Mouse (Mus musculus) forebrain, postnatal 0 days (tissue): Measurements from ENCODE around the gene Acsm3. TPM values are rescaled to one million over a fixed set of nuclear protein-coding genes. Genes with fewer than 3 reads are reported as not detected.

Experiments
- ATAC-seq: fragments of 200-750 bp; cut with Nextera tagmentation; 2 replicates; pipeline ENCODE4 v1.8.0; 2017; ENCODE audit warnings: mild to moderate bottlenecking, moderate library complexity
- DNase-seq: peaks from one replicate; pipeline ENCODE4 v3.0.0-alpha.2; 2015
- H3K27ac ChIP-seq: fragments of 300-500 bp; sonication (generic); 2 replicates; pipeline ENCODE4 v1.5.1; 2014; ENCODE audit warnings: low read depth, mild to moderate bottlenecking, antibody characterized with exemption, low read length, moderate library complexity, mixed read lengths
- H3K27me3 ChIP-seq: fragments of 300-500 bp; sonication (generic); 2 replicates; pipeline ENCODE4 v1.6.1; 2014; ENCODE audit warnings: mild to moderate bottlenecking, low read length, mixed read lengths; ENCODE audit not compliant: insufficient read depth
- H3K36me3 ChIP-seq: fragments of 300-500 bp; sonication (generic); 2 replicates; pipeline ENCODE4 v1.6.1; 2014; ENCODE audit warnings: mild to moderate bottlenecking, moderate library complexity; ENCODE audit not compliant: insufficient read depth
- H3K4me1 ChIP-seq: fragments of 300-500 bp; sonication (generic); 2 replicates; pipeline ENCODE4 v1.6.1; 2014; ENCODE audit warnings: antibody characterized with exemption; ENCODE audit not compliant: insufficient read depth
- H3K4me2 ChIP-seq: fragments of 300-500 bp; sonication (generic); 2 replicates; pipeline ENCODE4 v1.6.1; 2014; ENCODE audit warnings: low read depth, mild to moderate bottlenecking, moderate library complexity
- H3K4me3 ChIP-seq: fragments of 300-500 bp; sonication (generic); 2 replicates; pipeline ENCODE4 v1.5.1; 2014; ENCODE audit warnings: low read depth, low read length, mixed read lengths
- H3K9ac ChIP-seq: fragments of 300-500 bp; sonication (generic); 2 replicates; pipeline ENCODE4 v1.6.1; 2014; ENCODE audit warnings: mild to moderate bottlenecking
- H3K9me3 ChIP-seq: fragments of 300-500 bp; sonication (generic); 2 replicates; pipeline ENCODE4 v1.6.1; 2016; ENCODE audit warnings: low read length
- CTCF ChIP-seq: sonication (generic); IDR thresholded peaks from 2 replicates; pipeline ENCODE4 v1.5.1; 2016; ENCODE audit warnings: antibody characterized with exemption, control low read depth, low read depth
- WGBS: fragments of 180-500 bp; shearing (Covaris S2); extraction: QIAGEN DNeasy Blood & Tissue Kit; methylation state at CpG from one replicate; pipeline ENCODE4 v1.1.7; 2014; 5-methylcytosine and 5-hydroxymethylcytosine counted together
- polyA plus RNA-seq: library from polyadenylated mRNA; unstranded; fragments of >200 nt; fragmentation: Nextera tagmentation; extraction: Ambion mirVana; gene quantifications from 2 replicates; pipeline ENCODE4 v1.2.1, GENCODE M21; 2015
- total RNA-seq: library from RNA; depleted of rRNA; stranded (reverse); fragments of >200 nt; gene quantifications from 2 replicates; pipeline ENCODE4 v1.2.3, GENCODE M21; 2014; rRNA removed

Gene Acsm3
- total and polyA plus RNA-seq, 2 experiments from 2014 or later, result 0.14 TPM; not detected in 1

DNA sequence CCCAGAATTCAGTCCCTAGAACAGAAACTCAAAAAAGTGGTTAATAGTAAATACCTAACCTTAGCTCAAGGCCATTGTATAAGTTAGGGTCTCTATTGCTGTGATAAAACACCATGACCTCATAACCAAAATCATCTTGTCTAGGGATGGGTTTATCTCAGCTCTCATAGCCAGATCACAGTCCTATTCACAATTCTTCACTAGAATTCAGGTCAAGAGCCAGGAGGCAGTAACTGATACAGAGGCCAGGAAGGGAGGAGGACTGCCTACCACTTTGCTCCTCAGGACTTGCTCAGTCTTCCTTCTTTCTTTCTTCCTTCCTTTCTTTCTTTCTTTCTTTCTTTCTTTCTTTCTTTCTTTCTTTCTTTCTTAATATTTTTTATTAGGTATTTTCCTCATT, 34.6 kb downstream of the Acsm3 start:
- H3K4me2 ChIP-seq, result peak overlapping the region; percentile 4; the same call in 1 of the 2 replicates
- DNase-seq (no peak), ATAC-seq (no peak)
- no peak for TF ChIP-seq CTCF
- no peak overlapping the region for H3K4me3 ChIP-seq
- no peak overlapping the region for H3K9ac ChIP-seq
- no peak overlapping the region for H3K27ac ChIP-seq
- no peaks in the 10 kb centered on the region for H3K27me3 ChIP-seq
- H3K4me1 ChIP-seq, result no peaks in the 10 kb centered on the region; the same call in 1 of the 2 replicates
- no peaks in the 10 kb centered on the region for H3K36me3 ChIP-seq
- no peaks in the 10 kb centered on the region for H3K9me3 ChIP-seq

DNA sequence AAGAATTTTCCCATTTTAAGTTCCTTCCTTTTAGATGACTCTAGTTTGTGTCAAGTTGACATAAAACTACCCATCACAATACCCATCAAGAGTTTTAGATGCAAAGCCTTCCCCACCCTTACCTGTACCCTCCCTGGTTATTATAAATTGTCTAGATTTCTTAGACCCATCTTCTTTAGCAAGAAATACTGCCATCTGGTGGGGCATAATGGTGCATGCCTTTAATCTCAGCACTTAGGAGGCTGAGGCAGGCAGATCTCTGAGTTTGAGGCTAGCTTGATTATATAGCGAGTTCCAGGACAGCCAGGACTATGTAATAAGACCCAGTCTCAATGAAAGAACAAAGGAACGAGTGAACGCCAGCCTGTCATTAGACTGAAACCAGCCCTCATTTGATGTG, 39.8 kb downstream of the Acsm3 start:
- no peak overlapping the region for H3K27ac ChIP-seq
- no peak overlapping the region for H3K4me3 ChIP-seq
- peak; percentile 7; the same call in 1 of the 2 replicates for TF ChIP-seq CTCF
- H3K36me3 ChIP-seq, result no peaks in the 10 kb centered on the region
- H3K4me1 ChIP-seq, result no peaks in the 10 kb centered on the region
- ATAC-seq, result no peak
- H3K4me2 ChIP-seq, result no peak overlapping the region
- H3K9me3 ChIP-seq, result no peaks in the 10 kb centered on the region
- 95% methylated on average over 3 of the region's 3 CpGs for WGBS
- H3K9ac ChIP-seq, result no peak overlapping the region
- DNase-seq, result no peak
- no peaks in the 10 kb centered on the region for H3K27me3 ChIP-seq

DNA sequence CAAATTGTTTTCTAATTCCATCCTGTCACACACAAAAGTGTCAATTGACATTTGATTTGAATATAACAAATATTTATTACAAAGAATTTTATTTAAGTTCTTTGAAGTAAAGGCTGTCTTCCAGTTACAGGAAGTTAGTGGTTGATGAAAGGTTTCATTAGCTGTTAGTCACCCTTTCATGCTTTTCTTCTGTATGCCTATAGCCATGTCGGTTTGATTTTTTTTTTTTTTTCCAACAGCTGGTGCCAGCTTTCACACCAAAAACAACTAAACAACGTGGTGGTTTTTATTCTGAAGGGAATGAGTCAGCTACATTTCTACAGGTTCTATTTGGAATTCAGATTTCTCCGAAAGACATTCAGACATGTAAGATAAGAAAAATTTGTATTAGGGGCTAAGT, 40.3 kb downstream of the Acsm3 start:
- Histone ChIP-seq H3K36me3 (no peaks in the 10 kb centered on the region), H3K4me2 (no peak overlapping the region), H3K9me3 (no peaks in the 10 kb centered on the region), H3K27me3 (no peaks in the 10 kb centered on the region), H3K9ac (no peak overlapping the region), H3K4me1 (no peaks in the 10 kb centered on the region), H3K27ac (no peak overlapping the region), H3K4me3 (no peak overlapping the region)
- ATAC-seq (no peak), DNase-seq (no peak)
- TF ChIP-seq CTCF, result no peak
- WGBS, result 89% methylated on average over 3 of the region's 3 CpGs

DNA sequence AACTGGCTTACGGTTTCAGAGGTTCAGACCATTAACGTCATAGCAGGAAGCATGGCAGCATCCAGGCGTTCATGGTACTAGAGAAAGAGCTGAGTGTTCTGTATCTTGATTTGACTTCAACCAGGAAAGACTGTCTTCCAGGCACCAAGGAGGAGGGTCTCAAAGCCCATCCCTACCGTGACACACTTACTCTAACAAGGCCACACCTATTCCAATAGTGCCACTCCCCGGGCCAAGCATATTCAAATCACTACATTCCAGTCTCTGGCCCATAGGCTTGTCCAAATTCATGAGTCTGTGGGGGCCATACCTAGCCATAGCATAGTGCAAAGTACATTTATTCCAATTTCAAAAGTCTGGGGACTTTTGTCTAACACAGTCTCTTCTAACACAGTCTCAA, 46.7 kb downstream of the Acsm3 start:
- no peaks in the 10 kb centered on the region for H3K4me1 ChIP-seq

DNA sequence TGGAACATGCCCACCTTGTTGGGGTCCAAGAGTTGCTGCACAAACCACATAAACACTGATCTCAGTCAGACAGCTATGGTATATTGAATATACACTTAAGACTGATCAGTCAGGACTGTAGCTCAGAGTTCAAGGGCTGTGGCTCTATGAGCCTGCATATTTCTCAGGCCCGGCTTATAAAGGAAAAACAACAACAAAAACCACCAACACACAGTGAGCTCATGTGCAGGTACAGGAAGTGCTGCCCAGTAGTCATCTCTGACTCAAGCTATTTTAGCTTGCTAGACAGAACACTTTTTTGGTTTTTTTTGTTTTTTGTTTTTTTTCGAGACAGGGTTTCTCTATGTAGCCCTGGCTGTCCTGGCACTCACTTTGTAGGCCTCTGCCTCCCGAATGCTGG, 48.0 kb downstream of the Acsm3 start:
- no peak overlapping the region for H3K4me2 ChIP-seq
- no peak for ATAC-seq
- H3K9ac ChIP-seq, result no peak overlapping the region
- H3K36me3 ChIP-seq, result no peaks in the 10 kb centered on the region
- 94% methylated on average over 3 of the region's 3 CpGs for WGBS
- no peaks in the 10 kb centered on the region for H3K27me3 ChIP-seq
- H3K9me3 ChIP-seq, result no peaks in the 10 kb centered on the region
- no peak overlapping the region for H3K4me3 ChIP-seq
- H3K27ac ChIP-seq, result no peak overlapping the region
- no peaks in the 10 kb centered on the region for H3K4me1 ChIP-seq
- DNase-seq, result no peak
- no peak for TF ChIP-seq CTCF

More for the DNA sequence above, 46.7 kb downstream of the Acsm3 start:
- H3K36me3 ChIP-seq, result no peaks in the 10 kb centered on the region
- no peak for TF ChIP-seq CTCF
- DNase-seq (no peak), ATAC-seq (no peak)
- no peak overlapping the region for H3K4me3 ChIP-seq
- no peaks in the 10 kb centered on the region for H3K9me3 ChIP-seq
- no peak overlapping the region for H3K4me2 ChIP-seq
- no peaks in the 10 kb centered on the region for H3K27me3 ChIP-seq
- no peak overlapping the region for H3K27ac ChIP-seq
- H3K9ac ChIP-seq, result no peak overlapping the region
- WGBS, result 95% methylated on average over 5 of the region's 5 CpGs

DNA sequence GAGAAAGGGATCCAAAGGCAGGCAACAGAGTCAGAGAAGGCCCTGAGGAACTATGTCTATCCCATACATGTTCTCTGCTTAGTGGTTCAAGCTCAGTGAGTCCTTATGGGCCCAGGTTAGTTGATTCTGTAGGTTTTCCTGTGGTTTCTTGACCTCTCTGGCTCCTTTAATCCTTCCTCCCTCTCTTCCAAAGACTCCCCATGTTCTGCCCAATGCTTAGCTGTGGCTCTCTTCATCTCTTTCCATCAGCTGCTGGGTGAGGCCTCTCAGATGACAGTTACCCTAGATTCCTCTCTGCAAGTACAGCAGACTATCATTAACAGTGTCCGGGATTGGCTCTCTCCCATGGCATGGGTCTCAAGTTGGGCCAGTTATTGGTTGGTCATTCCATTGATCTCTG, 74.6 kb downstream of the Acsm3 start:
- WGBS, result 97% methylated on average over 1 of the region's 1 CpGs

DNA sequence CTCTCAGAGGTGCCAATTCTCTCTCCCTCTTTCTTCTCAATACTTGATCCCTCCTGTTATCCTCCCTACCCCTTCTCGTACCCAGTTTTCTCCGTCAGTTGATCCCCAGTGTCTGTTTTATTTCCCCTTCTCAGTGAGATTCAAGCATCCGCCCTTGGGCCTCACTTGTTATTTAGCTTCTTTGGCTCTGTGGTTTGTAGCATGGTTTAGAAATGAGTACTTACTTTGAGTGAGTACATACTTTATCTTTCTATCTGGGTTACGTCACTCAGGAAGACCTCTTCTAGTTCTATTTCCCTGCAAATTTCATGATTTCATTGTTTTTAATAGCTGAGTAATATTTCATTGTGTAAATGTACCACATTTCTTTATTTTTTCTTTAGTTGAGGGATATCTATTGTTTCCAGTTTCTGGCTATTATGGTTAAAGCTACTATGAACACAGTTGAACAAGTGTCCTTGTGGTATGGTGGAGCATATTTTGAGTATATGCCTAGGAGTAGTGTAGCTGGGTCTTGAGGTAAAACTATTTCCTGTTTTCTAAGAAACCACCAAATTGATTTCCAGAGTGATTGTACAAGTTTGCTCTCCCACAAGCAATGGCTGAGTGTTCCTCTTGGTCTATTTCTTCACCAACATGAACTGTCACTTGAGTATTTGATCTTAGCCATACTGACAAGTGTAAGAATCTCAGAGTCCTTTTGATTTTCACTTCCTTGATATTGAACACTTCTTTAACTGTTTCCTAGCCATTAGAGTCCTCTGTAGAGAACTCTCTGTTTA, 75.5 kb downstream of the Acsm3 start:
- WGBS, result 97% methylated on average over 4 of the region's 4 CpGs
- Histone ChIP-seq H3K4me3 (no peak overlapping the region), H3K27me3 (no peaks in the 10 kb centered on the region), H3K4me2 (no peak overlapping the region), H3K36me3 (no peaks in the 10 kb centered on the region), H3K4me1 (no peaks in the 10 kb centered on the region), H3K9ac (no peak overlapping the region), H3K27ac (no peak overlapping the region), H3K9me3 (no peaks in the 10 kb centered on the region)
- ATAC-seq, result no peak
- DNase-seq, result no peak
- TF ChIP-seq CTCF, result no peak

More for the DNA sequence above, 74.6 kb downstream of the Acsm3 start:
- no peak overlapping the region for H3K4me2 ChIP-seq
- no peak overlapping the region for H3K27ac ChIP-seq
- no peak for TF ChIP-seq CTCF
- no peaks in the 10 kb centered on the region for H3K27me3 ChIP-seq
- no peaks in the 10 kb centered on the region for H3K4me1 ChIP-seq
- H3K9ac ChIP-seq, result no peak overlapping the region
- ATAC-seq, result no peak
- H3K9me3 ChIP-seq, result no peaks in the 10 kb centered on the region
- DNase-seq, result no peak
- no peak overlapping the region for H3K4me3 ChIP-seq
- no peaks in the 10 kb centered on the region for H3K36me3 ChIP-seq

Other genes starting within 250 kb of the Acsm3 start
- gene Acsm5, start 241.5 kb upstream of the Acsm3 start, total RNA-seq, result 0.15 TPM in 1 of 2 replicates, not detected in the other
- not detected in 2 replicates for gene Acsm5, start 241.5 kb upstream of the Acsm3 start, polyA plus RNA-seq
- not detected in 2 replicates for gene Pdilt, start 237.4 kb upstream of the Acsm3 start, total RNA-seq
- gene Pdilt, start 237.4 kb upstream of the Acsm3 start, polyA plus RNA-seq, result 0.07 TPM in 1 of 2 replicates, not detected in the other
- gene Acsm2, start 206.6 kb upstream of the Acsm3 start, total RNA-seq, result 0.05 TPM in 1 of 2 replicates, not detected in the other
- not detected in 2 replicates for gene Acsm2, start 206.6 kb upstream of the Acsm3 start, polyA plus RNA-seq
- gene Acsm1, start 153.9 kb upstream of the Acsm3 start, total RNA-seq, result not detected in 2 replicates
- not detected in 2 replicates for gene Acsm1, start 153.9 kb upstream of the Acsm3 start, polyA plus RNA-seq
- not detected in 2 replicates for gene Acsm4, start 70.9 kb upstream of the Acsm3 start, total RNA-seq
- 0.09 TPM in 1 of 2 replicates, not detected in the other for gene Acsm4, start 70.9 kb upstream of the Acsm3 start, polyA plus RNA-seq
- 57.9 and 76.8 TPM in 2 replicates for gene Thumpd1, start 40.1 kb upstream of the Acsm3 start, total RNA-seq
- 77.2 and 79.8 TPM in 2 replicates for gene Thumpd1, start 40.1 kb upstream of the Acsm3 start, polyA plus RNA-seq
- gene Rexo5, start 33.1 kb downstream of the Acsm3 start, total RNA-seq, result 2.7 and 5.2 TPM in 2 replicates
- gene Rexo5, start 33.1 kb downstream of the Acsm3 start, polyA plus RNA-seq, result 3.9 and 5.4 TPM in 2 replicates
- 7.6 and 10.7 TPM in 2 replicates for gene Eri2, start 33.1 kb downstream of the Acsm3 start, total RNA-seq
- 7.0 and 8.2 TPM in 2 replicates for gene Eri2, start 33.1 kb downstream of the Acsm3 start, polyA plus RNA-seq
- 22.3 and 23.0 TPM in 2 replicates for gene Lyrm1, start 134.9 kb downstream of the Acsm3 start, total RNA-seq
- gene Lyrm1, start 134.9 kb downstream of the Acsm3 start, polyA plus RNA-seq, result 24.4 and 25.6 TPM in 2 replicates
- gene Dcun1d3, start 135.4 kb downstream of the Acsm3 start, total RNA-seq, result 10.8 and 14.6 TPM in 2 replicates
- gene Dcun1d3, start 135.4 kb downstream of the Acsm3 start, polyA plus RNA-seq, result 6.8 and 9.0 TPM in 2 replicates